Mouse (Mus musculus): ENCODE data around the gene Zmynd8. TPM values are rescaled to one million over a fixed set of nuclear protein-coding genes. Genes with fewer than 3 reads are reported as not detected.

Gene Zmynd8
- polyA plus RNA-seq, 1 experiment from 2014 or later: 42.4 TPM

- H3K4me3 ChIP-seq: no peak overlapping the region
- no peaks in the 10 kb centered on the region for H3K9me3 ChIP-seq
- no peaks in the 10 kb centered on the region for H3K36me3 ChIP-seq
- H3K27me3 ChIP-seq (replicated peaks): no peaks in the 10 kb centered on the region
- peak overlapping the region; percentile 64 for H3K9ac ChIP-seq
- H3K27ac ChIP-seq (replicated peaks): no peak overlapping the region
- ATAC-seq (ENCODE audit: extremely low read depth, insufficient number of reproducible peaks, low FRiP score, low TSS enrichment): no peak
- no peak overlapping the region for H3K4me2 ChIP-seq
- H3K4me1 ChIP-seq: peaks cover 54% of the 10 kb centered on the region
- 83% methylated on average over 13 of the region's 13 CpGs for WGBS
Observed at GRCm38 (mm10) chr2:165896171-165896570, 2.6 kb downstream of the Zmynd8 start.

GRCm38 (mm10) chr2:165895687-165896086 lies 3.1 kb downstream of the Zmynd8 start:
- Histone ChIP-seq H3K4me3 (no peak overlapping the region), H3K4me1 (peaks cover 51% of the 10 kb centered on the region), H3K4me2 (no peak overlapping the region), H3K27ac (replicated peaks) (no peak overlapping the region), H3K27me3 (replicated peaks) (no peaks in the 10 kb centered on the region), H3K9me3 (no peaks in the 10 kb centered on the region), H3K36me3 (no peaks in the 10 kb centered on the region), H3K9ac (peak overlapping the region; percentile 64)
- 87% methylated on average over 4 of the region's 4 CpGs for WGBS
- ATAC-seq (ENCODE audit: extremely low read depth, insufficient number of reproducible peaks, low FRiP score, low TSS enrichment): no peak

- 26% methylated on average over 3 of the region's 4 CpGs for WGBS
- Histone ChIP-seq H3K27ac (replicated peaks) (no peak overlapping the region), H3K36me3 (no peaks in the 10 kb centered on the region), H3K4me1 (peaks cover 51% of the 10 kb centered on the region), H3K27me3 (replicated peaks) (no peaks in the 10 kb centered on the region), H3K4me2 (no peak overlapping the region), H3K4me3 (no peak overlapping the region), H3K9ac (peak overlapping the region; percentile 47; the same call in 1 of the 2 replicates), H3K9me3 (no peaks in the 10 kb centered on the region)
- no peak for ATAC-seq (ENCODE audit: extremely low read depth, insufficient number of reproducible peaks, low FRiP score, low TSS enrichment)
Observed at GRCm38 (mm10) chr2:165894533-165894932, 4.3 kb downstream of the Zmynd8 start.

GRCm38 (mm10) chr2:165893232-165893631 lies 5.6 kb downstream of the Zmynd8 start:
- Histone ChIP-seq H3K9ac (no peak overlapping the region), H3K27ac (replicated peaks) (no peak overlapping the region), H3K4me2 (no peak overlapping the region), H3K27me3 (replicated peaks) (no peaks in the 10 kb centered on the region), H3K4me3 (no peak overlapping the region), H3K36me3 (no peaks in the 10 kb centered on the region), H3K9me3 (no peaks in the 10 kb centered on the region), H3K4me1 (peaks cover 51% of the 10 kb centered on the region)
- ATAC-seq (ENCODE audit: extremely low read depth, insufficient number of reproducible peaks, low FRiP score, low TSS enrichment): no peak
- WGBS: 75% methylated on average over 3 of the region's 3 CpGs

- Histone ChIP-seq H3K4me1 (peaks cover 57% of the 10 kb centered on the region), H3K9me3 (no peaks in the 10 kb centered on the region), H3K4me2 (no peak overlapping the region), H3K36me3 (no peaks in the 10 kb centered on the region), H3K27me3 (replicated peaks) (no peaks in the 10 kb centered on the region), H3K9ac (no peak overlapping the region), H3K27ac (replicated peaks) (no peak overlapping the region), H3K4me3 (no peak overlapping the region)
- 83% methylated on average over 5 of the region's 5 CpGs for WGBS
- no peak for ATAC-seq (ENCODE audit: extremely low read depth, insufficient number of reproducible peaks, low FRiP score, low TSS enrichment)
Observed at GRCm38 (mm10) chr2:165892626-165893025, 6.2 kb downstream of the Zmynd8 start.

- H3K4me3 ChIP-seq: no peak overlapping the region
- no peaks in the 10 kb centered on the region for H3K36me3 ChIP-seq
- H3K4me2 ChIP-seq: no peak overlapping the region
- WGBS: 70% methylated on average over 10 of the region's 10 CpGs
- peak overlapping the region; percentile 25; the same call in 1 of the 2 replicates for H3K27ac ChIP-seq (replicated peaks)
- H3K9ac ChIP-seq: no peak overlapping the region
- ATAC-seq (ENCODE audit: extremely low read depth, insufficient number of reproducible peaks, low FRiP score, low TSS enrichment): no peak
- H3K27me3 ChIP-seq (replicated peaks): no peaks in the 10 kb centered on the region
- H3K4me1 ChIP-seq: peaks cover 66% of the 10 kb centered on the region
- no peaks in the 10 kb centered on the region for H3K9me3 ChIP-seq
Observed at GRCm38 (mm10) chr2:165890401-165890800, 8.4 kb downstream of the Zmynd8 start.

GRCm38 (mm10) chr2:165889874-165890273 lies 8.9 kb downstream of the Zmynd8 start:
- ATAC-seq (ENCODE audit: extremely low read depth, insufficient number of reproducible peaks, low FRiP score, low TSS enrichment): no peak
- H3K4me1 ChIP-seq: peaks cover 66% of the 10 kb centered on the region
- no peak overlapping the region for H3K4me2 ChIP-seq

DNA sequence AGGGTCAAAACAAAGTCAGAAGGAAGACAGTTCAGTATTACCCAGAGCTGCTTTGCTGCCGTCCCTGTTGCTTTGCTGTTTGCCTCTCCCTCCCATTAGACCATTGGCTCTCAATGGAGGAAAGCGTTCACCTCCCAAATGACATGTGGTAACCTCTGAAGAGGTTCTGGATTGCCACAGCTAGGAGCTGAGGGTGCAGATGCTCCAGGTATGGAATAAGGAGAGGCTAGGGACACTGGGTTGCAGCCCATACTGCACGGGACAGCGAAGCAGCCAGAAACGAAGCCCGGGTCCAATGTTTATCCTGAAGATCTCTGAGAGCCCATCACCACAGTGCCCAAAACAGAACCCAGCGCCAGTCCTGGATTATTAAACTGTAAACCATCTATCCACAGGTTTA lies 9.6 kb downstream of the Zmynd8 start:
- Histone ChIP-seq H3K4me2 (peak overlapping the region; percentile 76), H3K36me3 (no peaks in the 10 kb centered on the region), H3K9ac (peak overlapping the region; percentile 82), H3K4me3 (no peak overlapping the region), H3K9me3 (no peaks in the 10 kb centered on the region), H3K27me3 (replicated peaks) (no peaks in the 10 kb centered on the region), H3K4me1 (peaks cover 66% of the 10 kb centered on the region), H3K27ac (replicated peaks) (peak overlapping the region; percentile 100)
- 69% methylated on average over 7 of the region's 7 CpGs for WGBS
- ATAC-seq (ENCODE audit: extremely low read depth, insufficient number of reproducible peaks, low FRiP score, low TSS enrichment): no peak

More at GRCm38 (mm10) chr2:165889874-165890273, 8.9 kb downstream of the Zmynd8 start:
- no peak overlapping the region for H3K4me3 ChIP-seq
- peak overlapping the region; percentile 100; the same call in 1 of the 2 replicates for H3K27ac ChIP-seq (replicated peaks)
- H3K9ac ChIP-seq: peak overlapping the region; percentile 82; the same call in 1 of the 2 replicates
- no peaks in the 10 kb centered on the region for H3K27me3 ChIP-seq (replicated peaks)
- H3K9me3 ChIP-seq: no peaks in the 10 kb centered on the region
- 89% methylated on average over 10 of the region's 10 CpGs for WGBS
- no peaks in the 10 kb centered on the region for H3K36me3 ChIP-seq

- peak overlapping the region; percentile 76 for H3K4me2 ChIP-seq
- no peak for ATAC-seq (ENCODE audit: extremely low read depth, insufficient number of reproducible peaks, low FRiP score, low TSS enrichment)
- H3K27me3 ChIP-seq (replicated peaks): no peaks in the 10 kb centered on the region
- peak overlapping the region; percentile 4; the same call in 1 of the 2 replicates for H3K4me3 ChIP-seq
- WGBS: 13% methylated on average over 3 of the region's 3 CpGs
- no peaks in the 10 kb centered on the region for H3K9me3 ChIP-seq
- peak overlapping the region; percentile 100 for H3K27ac ChIP-seq (replicated peaks)
- H3K4me1 ChIP-seq: peaks cover 69% of the 10 kb centered on the region
- H3K9ac ChIP-seq: peak overlapping the region; percentile 82
- no peaks in the 10 kb centered on the region for H3K36me3 ChIP-seq
Observed at GRCm38 (mm10) chr2:165888813-165889221, 10.0 kb downstream of the Zmynd8 start.

DNA sequence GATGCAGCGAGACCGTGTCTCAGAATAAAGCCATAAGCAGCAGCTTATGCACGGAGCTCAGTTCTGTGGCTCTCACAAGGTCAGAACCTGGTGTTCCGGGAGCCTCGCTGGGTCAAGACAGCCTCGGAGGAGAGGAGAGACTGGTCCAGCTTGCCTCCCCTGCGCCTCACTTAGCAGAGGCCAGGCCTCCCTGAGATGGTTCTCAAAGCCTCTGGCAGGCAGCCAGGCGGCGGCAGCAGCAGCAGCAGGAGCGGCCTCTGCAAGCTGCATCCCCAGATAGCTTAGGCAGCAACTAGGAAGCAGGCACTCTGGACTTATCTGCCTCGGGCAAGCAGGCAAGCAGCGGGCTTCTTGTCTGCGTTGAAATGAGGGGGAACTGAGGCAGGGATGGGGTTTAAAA lies 10.4 kb downstream of the Zmynd8 start:
- Histone ChIP-seq H3K9ac (peak overlapping the region; percentile 82), H3K4me2 (peak overlapping the region; percentile 76), H3K36me3 (no peaks in the 10 kb centered on the region), H3K4me1 (peaks cover 73% of the 10 kb centered on the region), H3K4me3 (peak overlapping the region; percentile 4; the same call in 1 of the 2 replicates), H3K27ac (replicated peaks) (peak overlapping the region; percentile 100), H3K27me3 (replicated peaks) (no peaks in the 10 kb centered on the region), H3K9me3 (no peaks in the 10 kb centered on the region)
- 6% methylated on average over 13 of the region's 13 CpGs for WGBS
- peak; percentile 49; the same call in 1 of the 2 replicates for ATAC-seq (ENCODE audit: extremely low read depth, insufficient number of reproducible peaks, low FRiP score, low TSS enrichment)

GRCm38 (mm10) chr2:165886857-165887628 lies 11.8 kb downstream of the Zmynd8 start:
- Histone ChIP-seq H3K27ac (replicated peaks) (peak overlapping the region; percentile 100), H3K4me2 (peak overlapping the region; percentile 76), H3K4me3 (peak overlapping the region; percentile 9; the same call in 1 of the 2 replicates), H3K36me3 (no peaks in the 10 kb centered on the region), H3K9me3 (no peaks in the 10 kb centered on the region), H3K9ac (peak overlapping the region; percentile 82), H3K27me3 (replicated peaks) (no peaks in the 10 kb centered on the region), H3K4me1 (peaks cover 87% of the 10 kb centered on the region)
- ATAC-seq (ENCODE audit: extremely low read depth, insufficient number of reproducible peaks, low FRiP score, low TSS enrichment): no peak
- 4% methylated on average over 25 of the region's 25 CpGs for WGBS

- WGBS: 12% methylated on average over 3 of the region's 3 CpGs
- H3K4me2 ChIP-seq: peak overlapping the region; percentile 76
- H3K27me3 ChIP-seq (replicated peaks): no peaks in the 10 kb centered on the region
- H3K9ac ChIP-seq: peak overlapping the region; percentile 82
- H3K4me3 ChIP-seq: no peak overlapping the region
- peaks cover 93% of the 10 kb centered on the region for H3K4me1 ChIP-seq
- ATAC-seq (ENCODE audit: extremely low read depth, insufficient number of reproducible peaks, low FRiP score, low TSS enrichment): no peak
- peak overlapping the region; percentile 100 for H3K27ac ChIP-seq (replicated peaks)
- H3K36me3 ChIP-seq: no peaks in the 10 kb centered on the region
- no peaks in the 10 kb centered on the region for H3K9me3 ChIP-seq
Observed at GRCm38 (mm10) chr2:165886482-165886856, 12.3 kb downstream of the Zmynd8 start.
